Mouse (Mus musculus) lung, postnatal 4 days (tissue): ENCODE measurements around the gene S100pbp.

Source experiments
- DNase-seq, 2 experiments: peaks; one replicate each; pipeline ENCODE4 v3.0.0; 2021

S100pbp gene

GRCm38 (mm10) chr4:129125736-129126451, 63.6 kb downstream of the S100pbp start:
- peak; percentile 38 to 86 for DNase-seq

DNA sequence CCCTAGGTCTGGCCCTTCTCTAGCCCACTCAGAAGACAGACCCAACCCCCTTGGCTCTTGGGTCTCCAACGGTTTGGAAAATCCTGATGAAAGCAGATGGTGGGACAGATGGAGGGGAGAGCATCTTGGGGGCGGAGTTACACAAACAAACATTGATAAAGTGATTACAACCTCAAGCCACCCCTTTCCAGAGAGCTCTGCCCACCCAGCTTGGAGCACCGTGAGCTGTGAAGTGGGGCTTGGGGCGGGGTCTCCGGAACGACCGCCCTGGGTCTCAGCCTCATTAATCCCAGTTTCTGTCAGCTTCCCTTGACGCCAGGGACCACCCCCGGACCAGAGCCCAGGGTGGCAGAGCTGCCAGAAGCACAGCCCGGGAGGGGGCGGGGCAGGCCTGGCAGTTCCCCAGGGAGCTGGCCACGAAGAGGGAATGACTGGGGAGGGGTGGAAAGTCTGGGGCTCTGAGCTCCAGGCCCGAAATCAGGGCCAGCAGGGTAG, 64.8 kb downstream of the S100pbp start:
- peak in 1 of 2 experiments; percentile 61 for DNase-seq

GRCm38 (mm10) chr4:129122719-129123118, 66.8 kb downstream of the S100pbp start:
- peak in 1 of 2 experiments; percentile 16 for DNase-seq

GRCm38 (mm10) chr4:129122107-129122506, 67.4 kb downstream of the S100pbp start:
- DNase-seq = no peak

- DNase-seq = no peak
Observed at GRCm38 (mm10) chr4:129121569-129122086, 67.9 kb downstream of the S100pbp start, which contains the start of gene Hpca. Gene Hpca, minus strand, starts transcription at chr4:129122036.

- peak; percentile 77 to 79 for DNase-seq
Observed at GRCm38 (mm10) chr4:129120520-129121445, 68.7 kb downstream of the S100pbp start.

DNA sequence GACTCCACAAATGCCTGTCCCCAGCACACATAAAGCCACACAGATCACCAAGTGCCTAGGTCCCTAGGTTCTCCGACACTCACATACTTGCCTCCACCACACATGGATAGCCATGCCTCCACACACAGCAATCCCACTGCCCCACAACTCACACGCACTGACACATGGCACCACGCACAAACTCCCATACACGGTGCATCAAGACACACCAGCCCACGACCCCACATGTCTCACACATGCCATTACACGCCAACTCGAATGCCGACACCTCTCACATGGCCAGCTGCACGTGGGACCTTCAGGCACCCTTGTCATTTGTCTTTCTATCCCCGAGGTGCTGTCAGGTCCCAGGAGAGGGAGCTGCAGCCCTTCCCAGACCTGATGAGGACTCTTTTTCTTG, 69.8 kb downstream of the S100pbp start:
- DNase-seq = peak in 1 of 2 experiments; percentile 14

- DNase-seq = no peak
Observed at GRCm38 (mm10) chr4:129117720-129118510, 71.6 kb downstream of the S100pbp start.

DNA sequence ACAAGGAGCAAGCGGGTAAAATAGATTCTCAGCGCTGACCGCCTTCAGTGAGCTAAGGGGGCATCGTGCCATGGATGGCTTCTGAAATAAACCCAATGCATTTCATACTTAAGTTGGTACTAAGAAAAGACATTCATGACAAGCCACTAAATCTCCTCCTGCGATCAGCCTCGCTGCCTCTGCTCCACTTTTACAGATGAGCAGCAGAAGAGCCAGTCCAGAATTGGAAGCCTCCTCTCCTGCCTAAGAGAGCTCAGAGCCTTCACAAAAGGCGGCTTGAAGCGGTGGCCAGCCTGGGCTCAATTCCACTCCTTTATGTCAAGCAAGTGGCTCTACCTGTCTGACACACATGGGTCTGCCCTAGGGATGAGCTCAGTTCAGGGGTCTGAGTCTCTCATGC, 72.8 kb downstream of the S100pbp start:
- no peak for DNase-seq

GRCm38 (mm10) chr4:129113083-129113988, 76.2 kb downstream of the S100pbp start:
- peak; percentile 78 to 80 for DNase-seq

DNA sequence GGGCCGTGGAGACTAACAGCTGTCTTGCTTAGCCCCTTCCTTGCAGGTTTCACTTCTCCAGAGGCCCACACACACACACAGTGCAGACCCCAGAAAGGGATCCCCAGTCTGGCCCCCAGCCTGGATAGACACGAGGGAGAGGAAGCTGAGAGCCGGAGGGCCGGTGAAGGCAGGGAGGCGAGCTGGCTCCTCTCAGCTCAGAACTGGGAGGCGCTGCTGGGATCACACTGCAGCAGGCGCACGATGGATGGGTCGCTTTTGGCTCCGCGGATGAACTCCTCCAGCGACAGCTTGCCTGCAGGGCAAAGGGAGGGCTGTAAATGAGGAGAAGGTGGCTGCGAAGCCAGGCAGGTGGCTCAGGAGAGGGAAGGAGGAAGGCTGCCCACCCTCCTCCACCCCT, 77.3 kb downstream of the S100pbp start:
- no peak for DNase-seq

- DNase-seq = no peak
Observed at GRCm38 (mm10) chr4:129111350-129111749, 78.2 kb downstream of the S100pbp start.

GRCm38 (mm10) chr4:129110804-129111203, 78.7 kb downstream of the S100pbp start:
- no peak for DNase-seq

- DNase-seq = no peak
Observed at GRCm38 (mm10) chr4:129108624-129109023, 80.9 kb downstream of the S100pbp start.

DNA sequence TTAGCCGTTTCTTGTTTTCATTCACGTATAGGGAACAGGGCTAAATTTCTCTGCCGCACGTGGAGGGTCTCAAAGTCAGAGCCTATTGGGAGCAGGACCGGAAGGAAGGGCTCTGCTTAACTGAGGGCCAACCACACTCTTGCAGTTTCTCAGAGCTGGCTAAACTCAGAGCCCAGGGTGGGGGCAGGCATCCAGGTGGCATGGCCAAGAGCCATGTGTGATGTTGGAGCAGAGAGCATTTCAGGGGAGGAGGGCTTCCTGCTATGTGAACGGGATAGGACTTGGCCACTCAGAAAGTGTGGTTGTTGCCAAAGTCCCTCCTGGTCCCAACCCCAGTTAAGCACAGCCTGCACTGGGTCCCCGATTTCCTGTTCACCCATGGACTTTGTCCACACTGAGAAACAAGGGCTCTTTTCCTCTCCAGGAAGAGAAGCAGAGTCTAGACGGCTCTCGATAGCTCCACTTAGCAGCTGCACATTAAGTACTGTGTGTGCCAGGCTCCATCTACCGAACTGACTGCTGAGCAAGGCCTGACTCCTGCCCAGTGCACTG, 82.1 kb downstream of the S100pbp start:
- DNase-seq = no peak

DNA sequence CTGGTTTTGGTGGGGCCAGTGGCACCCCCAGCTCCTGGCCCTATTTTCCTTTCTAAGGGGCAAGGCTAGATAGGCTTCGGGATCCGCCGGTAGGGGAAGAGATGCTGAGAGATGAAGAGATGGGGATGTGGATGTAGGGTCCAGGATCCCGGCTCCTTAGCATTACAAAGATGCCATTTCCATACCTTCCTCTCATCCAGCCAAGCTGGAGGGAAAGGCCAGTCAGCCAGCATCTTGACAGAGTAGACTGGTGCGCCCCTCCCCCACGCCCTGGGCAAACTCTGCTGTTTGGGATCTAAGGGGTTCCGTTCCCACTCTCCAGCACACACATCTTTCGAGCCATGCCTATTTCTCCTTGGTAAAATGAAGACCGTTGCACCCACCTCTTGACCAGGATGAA, 83.5 kb downstream of the S100pbp start:
- no peak for DNase-seq

DNA sequence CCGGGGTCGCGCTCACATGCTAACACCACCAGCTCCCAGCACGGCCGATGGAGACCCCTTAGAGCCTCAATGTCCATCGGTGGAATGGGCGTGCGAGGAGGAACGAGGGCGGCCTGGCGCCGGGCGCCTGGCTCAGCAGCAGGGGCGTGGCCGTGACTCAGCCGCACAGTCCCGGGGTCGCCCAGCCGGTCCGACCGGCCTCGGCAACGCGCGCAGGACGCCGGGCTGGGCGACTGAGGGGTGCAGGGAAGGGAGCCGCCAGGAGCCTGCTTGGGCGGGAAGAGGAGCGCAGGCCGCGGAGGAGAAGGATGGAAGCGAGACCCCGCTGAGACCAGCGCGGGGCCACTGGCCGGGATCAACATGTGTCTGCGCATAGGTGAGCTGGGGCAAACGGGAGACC, 84.2 kb downstream of the S100pbp start, which contains the start of gene Tmem54:
Gene Tmem54, plus strand, starts transcription at position 193 of the 400 bp plus-strand sequence.
- DNase-seq = peak; percentile 48 to 62

DNA sequence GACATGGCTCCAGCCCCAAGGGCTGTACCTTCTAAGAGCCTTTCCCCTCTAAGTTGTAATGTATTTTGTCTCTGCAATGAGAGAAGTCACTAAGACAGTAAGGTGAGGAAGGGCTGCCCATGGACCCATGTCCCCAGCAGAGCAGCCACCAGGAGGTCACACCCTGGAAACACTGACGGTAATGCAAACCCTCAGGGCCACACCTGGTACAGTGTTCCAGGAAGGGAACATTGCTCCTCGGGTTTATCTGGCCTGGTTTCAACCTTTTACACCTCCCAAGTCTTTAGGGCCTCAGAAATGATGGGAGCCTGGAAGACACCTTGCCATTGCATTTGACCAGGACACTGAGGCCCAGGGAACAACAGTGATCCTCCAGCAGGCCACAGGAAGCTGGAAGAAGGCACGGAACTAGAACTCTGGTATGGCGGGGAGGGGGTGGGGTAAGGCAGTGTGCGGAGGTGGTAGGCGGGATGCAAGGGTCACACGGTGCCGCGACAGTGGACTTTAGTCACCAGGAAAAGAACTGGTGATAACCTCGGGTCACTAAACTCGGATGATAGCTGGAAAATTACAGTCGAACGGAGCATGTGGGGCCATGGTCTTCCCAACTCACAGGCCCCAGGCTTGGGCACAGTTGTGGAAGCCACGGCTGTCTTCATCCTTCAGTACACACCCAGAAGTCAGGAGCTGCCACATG, 87.2 kb downstream of the S100pbp start:
- no peak for DNase-seq
